Mouse (Mus musculus) gastrocnemius, postnatal 36 days (tissue): Measurements from ENCODE around the gene Slc6a20b. TPM values are rescaled to one million over a fixed set of nuclear protein-coding genes. Genes with fewer than 3 reads are reported as not detected.

ENCODE experiments used
- DNase-seq, 2 experiments: peaks; one replicate each; pipeline ENCODE4 v3.0.0; 2022
- intact Hi-C: fragments of 180-260 bp; cut with DNase I; formaldehyde crosslinking; loops from one replicate; pipeline ENCODE4 v1.15.1; 2025
- total RNA-seq, 2 experiments: library from RNA; stranded (reverse); gene quantifications; 2 replicates each; pipeline ENCODE4 v1.2.3; 2021

The Slc6a20b gene
- total RNA-seq, 2 experiments from 2014 or later, result not detected

- intact Hi-C loops, result no loop called here
Measured at GRCm38 (mm10) chr9:123596910-123597309, 35.5 kb downstream of the Slc6a20b start.

GRCm38 (mm10) chr9:123595194-123595593, 37.2 kb downstream of the Slc6a20b start:
- intact Hi-C loops, result no loop called here
- DNase-seq, result no peak

More at GRCm38 (mm10) chr9:123596910-123597309, 35.5 kb downstream of the Slc6a20b start:
- DNase-seq, result no peak

GRCm38 (mm10) chr9:123589240-123589910, 43.0 kb downstream of the Slc6a20b start:
- intact Hi-C loops, result no loop called here
- no peak for DNase-seq

- intact Hi-C loops, result no loop called here
Measured at GRCm38 (mm10) chr9:123577360-123578192, 54.8 kb downstream of the Slc6a20b start.

GRCm38 (mm10) chr9:123554599-123554998, 77.8 kb downstream of the Slc6a20b start:
- no peak for DNase-seq
- intact Hi-C loops, result no loop called here

More at GRCm38 (mm10) chr9:123577360-123578192, 54.8 kb downstream of the Slc6a20b start:
- no peak for DNase-seq

Other genes starting within 250 kb of the Slc6a20b start
- 10 to 100 TPM; 28.4 to 32.1 TPM for gene Limd1, start 153.9 kb downstream of the Slc6a20b start, total RNA-seq
- 10 to 100 TPM; 16.1 to 19.7 TPM for gene Sacm1l, start 102.8 kb downstream of the Slc6a20b start, total RNA-seq
- 1 to 10 TPM in 1 of 2 experiments, not detected in 1; 1.3 TPM for gene Ccr9, start 45.9 kb upstream of the Slc6a20b start, total RNA-seq
- not detected for gene Slc6a20a, start 46.3 kb upstream of the Slc6a20b start, total RNA-seq
- gene Lztfl1, start 85.1 kb upstream of the Slc6a20b start, total RNA-seq, result 10 to 100 TPM; 16.3 to 20.4 TPM
- gene Cxcr6, start 173.9 kb upstream of the Slc6a20b start, total RNA-seq, result not detected
- gene Fyco1, start 219.3 kb upstream of the Slc6a20b start, total RNA-seq, result 100 to 1,000 TPM; 170 to 201 TPM
- gene Xcr1, start 229.5 kb upstream of the Slc6a20b start, total RNA-seq, result not detected